Mouse (Mus musculus): ENCODE measurements around the gene Prkag2.

Prkag2 gene

DNA sequence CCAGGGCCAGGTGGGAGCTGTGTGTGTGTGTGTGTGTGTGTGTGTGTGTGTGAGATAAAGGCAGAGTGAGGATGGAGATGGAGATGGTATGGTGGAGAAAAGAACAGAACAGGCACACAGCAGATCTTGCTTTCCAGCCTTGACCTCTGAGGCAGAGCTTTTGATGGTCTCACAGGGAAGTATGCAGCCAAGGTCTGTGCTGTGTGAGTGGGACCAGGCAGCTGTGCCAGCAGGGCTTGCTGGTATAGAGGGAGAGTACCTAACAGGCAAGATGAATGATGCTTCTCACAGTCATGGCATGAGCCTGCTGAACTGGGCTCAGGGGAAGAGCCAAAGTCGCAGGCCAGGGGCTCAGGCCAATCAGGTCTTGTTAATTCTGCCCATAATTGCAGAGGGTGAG, 108.9 kb downstream of the Prkag2 start:
- no peak for DNase-seq

- DNase-seq, result no peak
Measured at GRCm38 (mm10) chr5:24990460-24990859, 110.0 kb downstream of the Prkag2 start.

GRCm38 (mm10) chr5:24989683-24990082, 110.8 kb downstream of the Prkag2 start:
- no peak for DNase-seq

- DNase-seq, result no peak
Measured at GRCm38 (mm10) chr5:24986956-24987355, 113.5 kb downstream of the Prkag2 start.

- DNase-seq, result no peak
Measured at GRCm38 (mm10) chr5:24986204-24986940, 114.1 kb downstream of the Prkag2 start.

GRCm38 (mm10) chr5:24985434-24986176, 114.8 kb downstream of the Prkag2 start:
- peak; percentile 67 for DNase-seq

DNA sequence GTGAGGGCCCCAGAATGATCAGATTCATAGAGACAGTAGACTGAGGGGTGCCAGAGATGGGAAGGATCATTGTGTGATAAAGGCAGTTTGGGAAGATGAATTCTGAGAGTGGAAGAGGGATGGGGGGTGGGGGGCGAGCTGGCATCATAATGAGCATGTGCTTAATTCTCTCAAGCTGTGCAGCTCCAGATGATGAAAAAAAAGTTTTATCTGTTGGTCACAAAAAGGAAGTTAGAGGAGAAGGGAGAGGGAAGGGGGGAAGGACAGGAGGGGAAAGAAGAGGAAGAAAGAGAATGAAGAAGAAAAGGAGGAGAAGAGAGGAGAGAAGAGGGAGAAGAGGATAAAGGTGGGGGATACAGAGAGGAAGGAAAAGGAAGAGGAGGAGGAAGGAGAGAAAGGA, 116.3 kb downstream of the Prkag2 start:
- DNase-seq, result no peak

- DNase-seq, result peak; percentile 58
Measured at GRCm38 (mm10) chr5:24983539-24983938, 116.9 kb downstream of the Prkag2 start.

DNA sequence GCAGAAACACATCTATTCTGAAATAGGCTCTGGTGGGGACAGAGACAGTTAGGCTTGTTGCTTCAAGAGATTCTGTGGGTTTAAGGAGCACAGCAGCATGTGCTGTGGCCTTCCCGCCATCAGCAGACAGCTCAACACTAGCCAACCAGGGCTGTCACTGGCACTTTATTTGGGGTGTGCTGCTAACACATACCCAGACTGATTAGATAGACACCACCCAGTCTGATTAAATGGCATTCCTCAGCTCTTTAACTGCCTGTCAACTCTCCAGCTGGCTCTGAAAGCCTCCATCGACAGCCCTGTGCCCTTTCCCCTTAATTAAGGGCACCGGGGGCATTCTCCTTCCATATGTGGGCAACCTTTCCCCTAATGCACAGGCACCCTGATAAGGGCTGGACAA, 118.2 kb downstream of the Prkag2 start:
- DNase-seq, result no peak

DNA sequence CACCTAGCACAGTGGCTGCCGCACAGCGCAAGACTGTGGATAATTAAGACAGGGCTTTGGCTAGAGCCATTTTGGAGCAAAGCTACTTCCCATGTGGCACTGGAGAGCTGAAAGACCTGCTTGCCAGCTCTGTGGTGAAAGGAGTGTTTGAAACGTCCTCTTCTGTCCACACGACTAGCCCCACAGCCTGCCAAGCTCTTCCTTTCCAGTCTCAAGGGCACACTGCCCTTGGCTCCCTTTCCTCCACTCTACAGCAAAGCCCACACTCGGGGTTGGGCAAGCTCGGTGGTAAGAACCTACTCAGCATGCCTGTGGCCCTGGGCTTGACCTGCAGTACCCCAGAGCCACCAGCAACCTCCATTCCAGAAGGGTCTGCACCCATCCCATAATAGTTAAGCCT, 118.7 kb downstream of the Prkag2 start:
- no peak for DNase-seq

GRCm38 (mm10) chr5:24979968-24980345, 120.5 kb downstream of the Prkag2 start:
- DNase-seq, result no peak

- DNase-seq, result no peak
Measured at GRCm38 (mm10) chr5:24979312-24979967, 121.0 kb downstream of the Prkag2 start.

DNA sequence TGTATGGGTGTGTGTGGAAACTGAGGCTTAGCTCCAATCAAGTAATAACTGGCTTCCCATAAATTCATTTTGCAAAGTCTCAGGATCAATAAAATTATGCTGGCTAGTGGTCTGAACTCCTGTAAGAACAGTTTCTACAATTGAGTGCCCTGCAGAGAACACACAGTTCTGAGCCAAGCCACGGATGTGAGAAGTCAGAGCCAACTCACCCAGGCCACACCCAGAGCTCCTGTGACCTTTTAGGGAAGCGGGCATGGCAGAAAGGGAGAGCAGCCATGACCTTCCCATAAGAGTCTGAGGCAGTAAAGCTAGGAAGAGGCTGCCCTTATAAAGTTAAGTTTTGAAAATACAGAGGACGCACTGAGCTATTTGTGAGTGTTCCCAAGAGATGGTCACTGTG, 123.5 kb downstream of the Prkag2 start:
- DNase-seq, result no peak

DNA sequence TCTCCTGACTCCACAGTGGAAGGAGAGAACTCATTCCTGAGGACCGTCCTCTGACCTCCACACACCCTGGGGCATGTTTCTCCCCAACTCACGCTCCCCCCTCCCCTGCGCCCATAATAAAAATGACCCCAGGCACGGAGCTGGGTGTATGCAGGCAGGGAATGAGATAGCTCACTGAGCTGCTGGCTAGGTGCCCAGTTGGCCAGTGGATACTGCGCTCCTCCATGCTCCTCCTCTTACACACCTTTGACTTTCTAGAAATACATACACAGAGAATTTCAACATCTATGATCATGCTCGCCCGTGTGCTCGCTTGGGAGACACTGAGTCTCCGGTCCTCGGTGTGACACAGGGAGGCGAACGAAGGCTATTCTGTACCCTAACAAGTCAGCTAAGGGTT, 124.2 kb downstream of the Prkag2 start:
- no peak for DNase-seq

DNA sequence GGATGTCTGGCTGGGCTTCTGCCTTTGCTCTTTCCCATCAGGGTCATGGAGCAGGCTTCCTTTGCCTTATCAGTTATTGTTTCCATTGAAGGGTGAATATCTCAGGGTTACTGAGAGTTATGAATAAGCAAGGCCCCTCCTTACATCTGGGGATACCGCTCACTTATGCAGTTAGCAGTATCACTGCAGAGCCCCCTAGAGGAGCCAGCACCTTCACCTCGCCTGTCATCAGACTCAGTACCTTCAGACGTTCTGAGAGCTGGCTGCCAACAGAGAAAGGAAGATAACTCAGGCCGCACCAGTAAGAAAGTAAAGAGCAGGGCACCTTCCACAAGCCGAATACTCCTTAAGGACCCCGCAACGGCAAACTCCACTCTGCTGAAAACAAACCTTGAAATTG, 125.3 kb downstream of the Prkag2 start:
- DNase-seq, result no peak

DNA sequence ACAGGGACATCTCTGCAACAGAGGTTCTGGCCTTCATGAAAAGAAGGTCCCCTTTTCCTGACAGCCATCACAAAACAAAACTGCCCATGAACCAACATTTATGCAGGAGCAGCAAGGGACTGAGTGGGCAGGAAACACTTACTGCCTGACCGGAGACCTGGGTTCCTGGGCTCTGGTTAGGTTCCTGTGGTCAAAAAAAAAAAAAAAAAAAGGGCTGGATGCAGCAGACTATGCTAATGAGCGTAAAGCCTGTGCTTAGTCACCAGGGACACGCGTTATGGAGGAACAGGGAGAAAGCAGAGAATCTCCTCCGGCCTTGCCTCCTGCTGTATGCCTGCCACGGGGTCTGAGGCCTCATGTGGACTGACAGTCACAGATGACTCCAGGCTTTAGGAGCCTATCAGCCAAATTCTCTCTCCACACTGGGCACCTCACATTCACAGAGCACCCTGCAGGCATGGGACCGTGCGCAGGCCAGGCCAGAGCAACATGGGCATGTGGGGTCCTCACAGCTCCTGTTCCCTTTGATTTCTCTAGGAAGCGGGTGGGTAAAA, 126.7 kb downstream of the Prkag2 start:
- DNase-seq, result no peak

DNA sequence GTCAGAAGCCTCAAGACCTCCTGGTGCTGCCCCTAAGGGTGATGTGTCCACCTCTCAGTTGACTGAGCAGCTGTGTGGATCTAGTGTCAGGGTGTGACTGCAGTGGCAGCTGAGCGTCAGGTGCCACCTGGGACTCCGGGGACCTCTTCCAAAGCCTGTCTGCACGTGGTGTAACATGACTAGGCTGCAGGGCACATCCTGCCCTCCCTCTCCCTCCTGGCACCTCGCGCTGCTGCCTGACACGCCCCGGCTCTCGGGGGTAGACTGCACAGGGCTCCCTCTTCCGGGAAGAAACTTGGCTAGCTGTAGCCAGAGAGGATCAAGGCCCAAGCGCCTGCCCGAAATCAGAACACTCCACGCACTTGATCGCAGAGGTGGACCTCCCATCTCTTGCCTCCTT, 127.2 kb downstream of the Prkag2 start:
- no peak for DNase-seq

DNA sequence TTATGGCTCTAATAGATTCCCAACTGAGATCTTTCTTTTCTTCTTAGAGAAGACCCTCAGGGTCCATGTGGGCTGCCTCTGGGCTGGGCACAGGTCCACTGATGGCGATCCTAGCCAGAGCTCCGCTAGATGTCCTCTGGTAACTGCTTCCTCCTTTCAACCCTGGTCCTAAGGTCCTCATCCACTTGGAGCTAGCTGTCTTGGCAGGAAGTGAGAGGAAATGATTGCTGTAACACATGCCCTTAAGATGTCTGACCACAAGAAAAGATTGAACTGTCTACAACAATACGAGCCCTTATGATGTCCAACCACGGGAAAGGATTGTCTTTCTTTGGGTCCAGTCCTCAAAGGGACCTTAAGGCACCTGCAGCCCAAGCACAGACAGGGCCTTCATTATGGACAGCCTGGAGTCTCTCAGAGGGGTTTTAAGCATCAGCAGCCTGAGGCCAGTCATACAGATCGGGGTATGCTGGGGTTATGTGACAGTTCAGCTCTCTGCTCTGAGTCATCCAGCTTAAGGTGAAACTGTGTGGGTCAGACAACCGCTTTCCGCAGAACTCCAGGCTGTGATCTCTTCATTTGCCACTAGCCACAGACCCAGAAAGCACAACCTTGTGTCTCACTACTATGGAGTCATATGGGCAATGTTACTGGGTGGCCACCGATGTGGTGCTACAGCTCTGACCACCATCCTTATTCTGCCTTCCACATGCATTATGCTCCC, 129.7 kb downstream of the Prkag2 start:
- no peak for DNase-seq

DNA sequence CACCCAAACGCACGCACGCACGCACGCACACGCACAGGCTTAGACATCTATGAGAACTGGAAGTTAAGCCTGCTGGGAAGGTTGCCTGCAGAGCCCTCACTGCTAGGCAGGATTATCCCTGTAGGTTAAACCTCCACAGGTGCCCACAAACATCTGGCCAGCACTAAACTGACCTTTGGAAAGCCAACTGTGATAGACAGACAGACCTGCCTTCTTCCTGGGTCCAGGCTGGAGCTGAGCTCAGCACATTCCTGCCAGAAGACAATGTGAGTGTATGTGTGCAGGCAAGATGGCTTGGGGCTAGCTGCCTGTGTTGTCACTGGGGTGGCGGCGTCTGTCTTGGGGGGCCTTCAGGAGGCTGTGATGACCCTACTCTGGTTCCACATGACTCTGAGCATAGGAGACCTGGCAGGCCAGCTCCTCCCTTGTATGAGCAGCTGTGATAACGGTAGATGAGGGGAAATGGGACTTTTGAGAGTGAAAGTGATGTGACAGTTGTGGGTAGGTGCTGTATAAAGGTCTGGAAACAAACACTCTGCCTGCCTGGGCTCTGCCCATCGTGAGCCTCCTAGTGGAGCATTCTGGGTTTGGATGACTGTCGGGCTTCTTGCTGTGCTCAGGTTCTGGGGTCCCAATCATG, 131.1 kb downstream of the Prkag2 start:
- DNase-seq, result no peak

GRCm38 (mm10) chr5:24968792-24969191, 131.7 kb downstream of the Prkag2 start:
- no peak for DNase-seq

DNA sequence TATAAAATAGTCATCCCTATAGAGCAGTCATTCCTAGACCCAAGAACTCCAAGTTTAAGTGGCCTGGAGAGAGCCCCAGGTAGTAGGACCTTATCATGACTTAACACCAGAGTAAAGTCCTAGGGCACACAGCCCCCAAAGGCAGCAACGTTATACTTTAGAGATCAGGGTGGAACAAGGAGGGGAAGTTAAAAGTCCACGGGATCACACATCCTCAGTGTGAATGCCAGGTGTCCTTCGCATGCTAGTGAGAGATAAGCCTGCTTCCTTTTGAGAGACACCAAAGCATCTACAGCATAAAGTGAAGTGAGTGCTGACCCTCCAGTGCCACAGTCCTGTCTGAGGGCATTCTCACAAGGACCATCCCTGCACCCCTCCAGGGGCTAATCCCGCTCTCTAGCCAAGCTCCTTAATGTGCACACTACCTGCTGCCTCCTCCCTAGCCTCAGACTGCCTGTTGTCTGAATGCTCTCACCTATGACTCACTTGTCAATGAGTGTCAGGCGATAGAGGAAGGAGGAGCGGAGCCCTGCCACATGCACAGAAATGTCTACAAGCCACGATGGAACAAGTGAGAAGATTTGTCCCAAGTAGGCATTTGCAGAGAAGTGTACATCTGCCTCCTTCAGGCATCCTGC, 132.4 kb downstream of the Prkag2 start:
- no peak for DNase-seq

- no peak for DNase-seq
Measured at GRCm38 (mm10) chr5:24963776-24964175, 136.7 kb downstream of the Prkag2 start.

Data from right cerebral cortex, postnatal 14 days (tissue).